In the genomic region with DNA sequence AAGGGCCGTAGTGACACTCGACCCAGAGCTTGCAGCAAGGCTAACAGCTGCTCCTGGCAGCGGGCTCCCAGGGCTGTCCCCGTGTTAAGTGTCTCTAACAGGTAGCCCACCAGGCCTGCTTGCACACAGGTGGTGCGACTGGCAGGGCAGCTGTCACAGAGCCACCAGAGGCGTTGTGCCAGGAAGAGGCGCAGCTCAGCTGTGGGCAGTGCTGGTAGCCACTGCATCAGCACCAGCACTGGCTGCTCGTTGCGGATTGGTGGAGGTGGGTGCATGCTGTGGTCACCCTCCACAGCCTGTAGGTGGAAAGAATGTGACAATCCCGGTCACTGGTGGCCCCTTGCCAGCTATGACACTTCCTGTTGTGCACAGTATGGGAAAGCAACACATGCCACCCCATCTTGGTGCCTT, we compare ENCODE assay signal across 20 mouse cellular contexts. TPM values are rescaled to one million over a fixed set of nuclear protein-coding genes. Genes with fewer than 3 reads are reported as not detected.
DNase-seq lines count a peak whose midpoint lies in the region; ATAC-seq and TF ChIP-seq lines count a peak whose summit lies in the region.
"Had no signal": no experiment of that assay in that cellular context is flagged by ENCODE, and none has a peak within 500 bp of the region (broad histone marks: within the 10 kb centered on the region; RNA-seq: fewer than 3 reads in every experiment).

No protein-coding gene starts in this region.

- H3K4me1 ChIP-seq in heart, embryonic 14.5 days (ENCODE audit: control insufficient read depth in 2 of 2, insufficient read depth in 2 of 2, low read length in 2 of 2): no peaks in the 10 kb centered on the region
- H3K4me1 ChIP-seq in midbrain, postnatal 0 days (ENCODE audit: insufficient read depth, low read length): no peaks in the 10 kb centered on the region
- H3K4me1 ChIP-seq in midbrain, embryonic 11.5 days (ENCODE audit: control insufficient read depth, insufficient read depth, low read length): peaks cover 10% of the 10 kb centered on the region
- H3K4me1 ChIP-seq: intestine, embryonic 15.5 days; neural tube, embryonic 13.5 days had no signal

- H3K36me3 ChIP-seq in heart, embryonic 14.5 days (ENCODE audit: control insufficient read depth, insufficient read depth, low read length): peaks cover 12% of the 10 kb centered on the region
- H3K36me3 ChIP-seq in midbrain, postnatal 0 days (ENCODE audit: insufficient read depth, low read length): peaks cover 28% of the 10 kb centered on the region
- no peaks in the 10 kb centered on the region for H3K36me3 ChIP-seq in midbrain, embryonic 11.5 days (ENCODE audit: control insufficient read depth, insufficient read depth, low read length)
- H3K36me3 ChIP-seq: embryonic facial prominence, embryonic 13.5 days; intestine, embryonic 15.5 days; limb, embryonic 10.5 days; midbrain, embryonic 12.5 days; neural tube, embryonic 13.5 days had no signal

- DNase-seq in heart, postnatal 10 days: no peak
- DNase-seq in midbrain, postnatal 0 days (ENCODE audit: low spot score): peak; percentile 33
- DNase-seq in midbrain, embryonic 11.5 days (ENCODE audit: low spot score, missing footprints): no peak
- DNase-seq in cerebellum, adult 8-10 months: peak; percentile 57
- DNase-seq in natural killer cell, adult 2 months (ENCODE audit: low spot score in 2 of 2): peak; percentile 36 to 59
- DNase-seq in right cerebral cortex, postnatal 14 days: no peak
- no peak for DNase-seq in left cerebral cortex, adult 9 months (ENCODE audit: low spot score in 2 of 2)
- DNase-seq: adrenal gland, postnatal 36 days; liver, postnatal 0 days; lung, postnatal 36 days had no signal

- H3K9me3 ChIP-seq in heart, embryonic 14.5 days (ENCODE audit: control insufficient read depth, low read length): no peaks in the 10 kb centered on the region
- no peaks in the 10 kb centered on the region for H3K9me3 ChIP-seq in midbrain, postnatal 0 days (ENCODE audit: low read length)
- no peaks in the 10 kb centered on the region for H3K9me3 ChIP-seq in midbrain, embryonic 11.5 days (ENCODE audit: control insufficient read depth, low read length)
- H3K9me3 ChIP-seq: embryonic facial prominence, embryonic 13.5 days; hindbrain, embryonic 13.5 days; intestine, embryonic 15.5 days; kidney, embryonic 15.5 days; limb, embryonic 10.5 days; midbrain, embryonic 12.5 days; neural tube, embryonic 13.5 days had no signal

- TF ChIP-seq CTCF in midbrain, postnatal 0 days (IDR thresholded peaks at IDR 0.05): no peak

- intact Hi-C loops in heart, postnatal 10 days (cut with DNase I): no loop called here

- H3K9ac ChIP-seq in heart, embryonic 14.5 days (ENCODE audit: low read length): no peak overlapping the region
- no peak overlapping the region for H3K9ac ChIP-seq in midbrain, postnatal 0 days (replicated peaks; ENCODE audit: low read length, poor library complexity, severe bottlenecking)
- H3K9ac ChIP-seq in midbrain, embryonic 11.5 days (ENCODE audit: low read length): no peak overlapping the region
- H3K9ac ChIP-seq: embryonic facial prominence, embryonic 13.5 days; hindbrain, embryonic 13.5 days; intestine, embryonic 15.5 days; kidney, embryonic 15.5 days; liver, postnatal 0 days; midbrain, embryonic 12.5 days; neural tube, embryonic 13.5 days had no signal

- H3K4me3 ChIP-seq in heart, embryonic 14.5 days (ENCODE audit: control insufficient read depth in 1 of 2, insufficient read depth in 1 of 2, low read depth in 1 of 2, low read length in 2 of 2): no peak overlapping the region
- no peak overlapping the region for H3K4me3 ChIP-seq in midbrain, postnatal 0 days (ENCODE audit: low read depth, low read length)
- no peak overlapping the region for H3K4me3 ChIP-seq in midbrain, embryonic 11.5 days (ENCODE audit: low read depth, low read length)
- H3K4me3 ChIP-seq: embryonic facial prominence, embryonic 13.5 days; hindbrain, embryonic 13.5 days; intestine, embryonic 15.5 days; kidney, embryonic 15.5 days; limb, embryonic 10.5 days; midbrain, embryonic 12.5 days; neural tube, embryonic 13.5 days had no signal

- peaks cover 4% of the 10 kb centered on the region; the same call in 1 of the 2 replicates for H3K27me3 ChIP-seq in heart, embryonic 14.5 days (ENCODE audit: control insufficient read depth, insufficient read depth, low read length)
- H3K27me3 ChIP-seq in midbrain, postnatal 0 days (ENCODE audit: insufficient read depth, low read length): no peaks in the 10 kb centered on the region
- H3K27me3 ChIP-seq in midbrain, embryonic 11.5 days (ENCODE audit: control insufficient read depth, insufficient read depth, low read length): no peaks in the 10 kb centered on the region
- H3K27me3 ChIP-seq: intestine, embryonic 15.5 days had no signal

- 0 out of 2 replicates have a peak, but pooled peaks have one; percentile 23 for ATAC-seq in heart, embryonic 14.5 days (ENCODE audit: insufficient number of reproducible peaks, insufficient read depth, low FRiP score, low read depth)
- ATAC-seq in midbrain, postnatal 0 days (ENCODE audit: low FRiP score): no peak
- no peak for ATAC-seq in midbrain, embryonic 11.5 days (ENCODE audit: low FRiP score)
- ATAC-seq: forebrain, embryonic 16.5 days; intestine, embryonic 15.5 days; liver, postnatal 0 days had no signal

- 77% methylated on average over 10 of the region's 10 CpGs for WGBS in heart, embryonic 14.5 days
- 84% methylated on average over 10 of the region's 10 CpGs for WGBS in midbrain, postnatal 0 days
- WGBS in midbrain, embryonic 11.5 days: 85% methylated on average over 10 of the region's 10 CpGs

- H3K4me2 ChIP-seq in heart, embryonic 14.5 days (ENCODE audit: low read length): no peak overlapping the region
- H3K4me2 ChIP-seq in midbrain, postnatal 0 days (ENCODE audit: low read depth, low read length, poor library complexity, severe bottlenecking): no peak overlapping the region
- H3K4me2 ChIP-seq in midbrain, embryonic 11.5 days: no peak overlapping the region
- H3K4me2 ChIP-seq: embryonic facial prominence, embryonic 13.5 days; heart, embryonic 11.5 days; hindbrain, embryonic 13.5 days; intestine, embryonic 15.5 days; kidney, embryonic 15.5 days; midbrain, embryonic 12.5 days; neural tube, embryonic 13.5 days had no signal

- H3K27ac ChIP-seq in heart, embryonic 14.5 days (replicated peaks in 1 of 2; ENCODE audit: control insufficient read depth in 1 of 2, insufficient read depth in 1 of 2, low read depth in 2 of 2, low read length in 2 of 2): no peak overlapping the region
- H3K27ac ChIP-seq in midbrain, postnatal 0 days (ENCODE audit: low read depth, low read length): no peak overlapping the region
- H3K27ac ChIP-seq in midbrain, embryonic 11.5 days (ENCODE audit: low read depth, low read length): no peak overlapping the region
- H3K27ac ChIP-seq: embryonic facial prominence, embryonic 13.5 days; hindbrain, embryonic 13.5 days; intestine, embryonic 15.5 days; kidney, embryonic 15.5 days; limb, embryonic 10.5 days; midbrain, embryonic 12.5 days; neural tube, embryonic 13.5 days had no signal

RNA-seq across cellular contexts. Expression of a gene that starts 14.4 kb away (rescaled TPM):
- polyA plus RNA-seq in heart, embryonic 14.5 days (2014; fragmentation: Nextera tagmentation; extraction: Ambion mirVana): 8.4 and 12.2 TPM in 2 replicates
- 1 to 10 TPM; 2.2 to 2.3 TPM for total RNA-seq in heart, postnatal 10 days (2021)
- total RNA-seq in midbrain, postnatal 0 days (2014; rRNA removed): 20.9 and 23.2 TPM in 2 replicates
- 17.4 and 20.6 TPM in 2 replicates for polyA plus RNA-seq in midbrain, postnatal 0 days (2015; fragmentation: Nextera tagmentation; extraction: Ambion mirVana)
- 20.7 and 22.8 TPM in 2 replicates for polyA plus RNA-seq in midbrain, embryonic 11.5 days (2014; fragmentation: Nextera tagmentation; extraction: Ambion mirVana)

RNA-seq across cellular contexts. Expression of a gene that starts 15.3 kb away (rescaled TPM):
- 2.4 and 2.7 TPM in 2 replicates for polyA plus RNA-seq in heart, embryonic 14.5 days (2014; fragmentation: Nextera tagmentation; extraction: Ambion mirVana)
- total RNA-seq in heart, postnatal 10 days (2021): 1 to 10 TPM; 8.3 to 8.7 TPM
- 9.3 and 11.5 TPM in 2 replicates for total RNA-seq in midbrain, postnatal 0 days (2014; rRNA removed)
- polyA plus RNA-seq in midbrain, postnatal 0 days (2015; fragmentation: Nextera tagmentation; extraction: Ambion mirVana): 3.9 and 4.0 TPM in 2 replicates
- polyA plus RNA-seq in midbrain, embryonic 11.5 days (2014; fragmentation: Nextera tagmentation; extraction: Ambion mirVana): 1.1 and 1.6 TPM in 2 replicates

RNA-seq across cellular contexts. Expression of a gene that starts 17.7 kb away (rescaled TPM):
- polyA plus RNA-seq in heart, embryonic 14.5 days (2014; fragmentation: Nextera tagmentation; extraction: Ambion mirVana): 146 and 147 TPM in 2 replicates
- total RNA-seq in heart, postnatal 10 days (2021): 10 to 100 TPM; 69.6 to 78.9 TPM
- total RNA-seq in midbrain, postnatal 0 days (2014; rRNA removed): 25.0 and 51.6 TPM in 2 replicates
- polyA plus RNA-seq in midbrain, postnatal 0 days (2015; fragmentation: Nextera tagmentation; extraction: Ambion mirVana): 102 and 106 TPM in 2 replicates
- polyA plus RNA-seq in midbrain, embryonic 11.5 days (2014; fragmentation: Nextera tagmentation; extraction: Ambion mirVana): 135 and 144 TPM in 2 replicates

Comparison
In these comparisons a context has a peak if more than half of its experiments do, and no peak if none do; other contexts are left out.
1. DNase-seq: peak in midbrain, postnatal 0 days (single experiment), cerebellum, adult 8-10 months (single experiment) and natural killer cell, adult 2 months (2 of 2); none in heart, postnatal 10 days (0 of 2), midbrain, embryonic 11.5 days (single experiment), right cerebral cortex, postnatal 14 days (single experiment) and left cerebral cortex, adult 9 months (0 of 2).